Mouse (Mus musculus) mature B cell (primary cell): ENCODE measurements around the gene AI597479.

Experiments used
- in situ Hi-C: fragments of 300-500 bp; cut with MboI; formaldehyde crosslinking; loops from 2 replicates; pipeline ENCODE4 v1.14.3; 2019

Gene AI597479

GRCm38 (mm10) chr1:43124726-43125125 lies 26.2 kb downstream of the AI597479 start:
- in situ Hi-C loops, result no loop called here

GRCm38 (mm10) chr1:43127196-43127595 lies 28.7 kb downstream of the AI597479 start:
- in situ Hi-C loops, result no loop called here

GRCm38 (mm10) chr1:43127820-43128610 lies 29.5 kb downstream of the AI597479 start:
- in situ Hi-C loops, result no loop called here

GRCm38 (mm10) chr1:43130219-43130981 lies 31.9 kb downstream of the AI597479 start:
- in situ Hi-C loops, result no loop called here

- in situ Hi-C loops, result no loop called here
These were observed 33.1 kb downstream of the AI597479 start for GRCm38 (mm10) chr1:43131591-43131990.

- in situ Hi-C loops, result loop anchor here (5.0 kb wide), 1 partner anchor 121 kb away; no protein-coding TSS in a partner anchor
These were observed 38.0 kb downstream of the AI597479 start for GRCm38 (mm10) chr1:43136488-43137029.

GRCm38 (mm10) chr1:43137334-43137733 lies 38.8 kb downstream of the AI597479 start:
- in situ Hi-C loops, result loop anchor here (5.0 kb wide), 1 partner anchor 120 kb away; no protein-coding TSS in a partner anchor

- in situ Hi-C loops, result loop anchor here (5.0 kb wide), 1 partner anchor 119 kb away; no protein-coding TSS in a partner anchor
These were observed 39.8 kb downstream of the AI597479 start for GRCm38 (mm10) chr1:43138268-43138812.

- in situ Hi-C loops, result loop anchor here (5.0 kb wide), 1 partner anchor 118 kb away; no protein-coding TSS in a partner anchor
These were observed 41.2 kb downstream of the AI597479 start for GRCm38 (mm10) chr1:43139587-43140266.

GRCm38 (mm10) chr1:43141555-43141961 lies 43.0 kb downstream of the AI597479 start:
- in situ Hi-C loops, result no loop called here

GRCm38 (mm10) chr1:43142849-43143248 lies 44.3 kb downstream of the AI597479 start:
- in situ Hi-C loops, result no loop called here

- in situ Hi-C loops, result no loop called here
These were observed 44.8 kb downstream of the AI597479 start for GRCm38 (mm10) chr1:43143284-43143683.

GRCm38 (mm10) chr1:43143791-43144190 lies 45.3 kb downstream of the AI597479 start:
- in situ Hi-C loops, result no loop called here

- in situ Hi-C loops, result no loop called here
These were observed 45.9 kb downstream of the AI597479 start for GRCm38 (mm10) chr1:43144338-43144906.

GRCm38 (mm10) chr1:43145388-43145787 lies 46.9 kb downstream of the AI597479 start:
- in situ Hi-C loops, result no loop called here

- in situ Hi-C loops, result no loop called here
These were observed 49.0 kb downstream of the AI597479 start for GRCm38 (mm10) chr1:43147474-43147873.

GRCm38 (mm10) chr1:43150225-43150624 lies 51.7 kb downstream of the AI597479 start:
- in situ Hi-C loops, result no loop called here

- in situ Hi-C loops, result no loop called here
These were observed 54.1 kb downstream of the AI597479 start for GRCm38 (mm10) chr1:43152626-43153025.

- in situ Hi-C loops, result no loop called here
These were observed 55.0 kb downstream of the AI597479 start for GRCm38 (mm10) chr1:43153538-43153937.

GRCm38 (mm10) chr1:43154491-43154890 lies 56.0 kb downstream of the AI597479 start:
- in situ Hi-C loops, result no loop called here

GRCm38 (mm10) chr1:43157907-43158306 lies 59.4 kb downstream of the AI597479 start:
- in situ Hi-C loops, result no loop called here
